Mouse (Mus musculus) kidney, embryonic 15.5 days (tissue): ENCODE data around the gene Gm9736. TPM values are rescaled to one million over a fixed set of nuclear protein-coding genes. Genes with fewer than 3 reads are reported as not detected.
"Not testable (repeated sequence)": the region's sequence is repeated elsewhere in the genome, so short reads cannot be mapped to it uniquely, and the experiment has no call there.

Source experiments
- ATAC-seq: fragments of 200-750 bp; cut with Nextera tagmentation; replicated peaks from 2 replicates; pipeline ENCODE4 v1.8.0; 2017; ENCODE audit warnings: moderate TSS enrichment; ENCODE audit not compliant: low FRiP score
- H3K27ac ChIP-seq: fragments of 300-500 bp; sonication (generic); 2 replicates; pipeline ENCODE4 v1.5.1; 2015; ENCODE audit warnings: mild to moderate bottlenecking, inconsistent platforms
- H3K27me3 ChIP-seq: fragments of 300-500 bp; sonication (generic); 2 replicates; pipeline ENCODE4 v1.6.1; 2015; ENCODE audit warnings: inconsistent platforms
- H3K36me3 ChIP-seq: fragments of 300-500 bp; sonication (generic); 2 replicates; pipeline ENCODE4 v1.6.1; 2015; ENCODE audit warnings: inconsistent platforms
- H3K4me1 ChIP-seq: fragments of 300-500 bp; sonication (generic); 2 replicates; pipeline ENCODE4 v1.6.1; 2015; ENCODE audit warnings: inconsistent platforms
- H3K4me2 ChIP-seq: fragments of 300-500 bp; sonication (generic); 2 replicates; pipeline ENCODE4 v1.6.1; 2015; ENCODE audit warnings: moderate library complexity, mild to moderate bottlenecking, inconsistent platforms
- H3K4me3 ChIP-seq: fragments of 300-500 bp; sonication (generic); replicated peaks from 2 replicates; pipeline ENCODE4 v1.5.1; 2015; ENCODE audit warnings: mild to moderate bottlenecking, inconsistent platforms
- H3K9ac ChIP-seq: fragments of 300-500 bp; sonication (generic); 2 replicates; pipeline ENCODE4 v1.6.1; 2015; ENCODE audit warnings: mild to moderate bottlenecking, inconsistent platforms
- H3K9me3 ChIP-seq: fragments of 300-500 bp; sonication (generic); replicated peaks from 2 replicates; pipeline ENCODE4 v1.6.1; 2016; ENCODE audit warnings: inconsistent platforms
- WGBS: fragments of 180-500 bp; shearing (Covaris S2); methylation state at CpG from one replicate; pipeline ENCODE4 v1.1.7; 2015; ENCODE audit warnings: mixed read lengths; 5-methylcytosine and 5-hydroxymethylcytosine counted together
- polyA plus RNA-seq: library from polyadenylated mRNA; unstranded; fragments of >200 nt; fragmentation: Nextera tagmentation; extraction: Ambion mirVana; gene quantifications from 2 replicates; pipeline ENCODE4 v1.2.1, GENCODE M21; 2015

Gene Gm9736
- polyA plus RNA-seq, 1 experiment from 2014 or later = not detected

- WGBS = 80% methylated on average over 1 of the region's 1 CpGs
- Histone ChIP-seq H3K27ac (no peak within 1 kb of the TSS), H3K27me3 (no peaks in the 10 kb centered on the region), H3K9ac (no peak within 1 kb of the TSS), H3K36me3 (no peaks in the 10 kb centered on the region), H3K4me2 (no peak within 1 kb of the TSS), H3K9me3 (no peaks in the 10 kb centered on the region), H3K4me1 (no peaks in the 10 kb centered on the region), H3K4me3 (no peak within 1 kb of the TSS)
- ATAC-seq = no peak
Observed at GRCm38 (mm10) chr10:77715507-77715906, 35.6 kb downstream of the Gm9736 start, which contains the start of gene Gm10142. Gene Gm10142 (plus strand): TSS chr10:77715807.

GRCm38 (mm10) chr10:77713734-77714133 is 37.4 kb downstream of the Gm9736 start:
- no peak overlapping the region for H3K4me2 ChIP-seq
- ATAC-seq = no peak
- H3K4me3 ChIP-seq = no peak overlapping the region
- H3K36me3 ChIP-seq = no peaks in the 10 kb centered on the region
- H3K9ac ChIP-seq = no peak overlapping the region
- no peaks in the 10 kb centered on the region for H3K9me3 ChIP-seq
- WGBS = 55% methylated on average over 4 of the region's 4 CpGs
- H3K27me3 ChIP-seq = no peaks in the 10 kb centered on the region
- H3K4me1 ChIP-seq = no peaks in the 10 kb centered on the region
- H3K27ac ChIP-seq = no peak overlapping the region

GRCm38 (mm10) chr10:77711157-77711556 is 40.0 kb downstream of the Gm9736 start, which contains the start of gene Gm10024:
Gene Gm10024 (plus strand): TSS chr10:77711457.
- H3K27me3 ChIP-seq, H3K4me1 ChIP-seq, H3K9ac ChIP-seq, H3K36me3 ChIP-seq, ATAC-seq, H3K9me3 ChIP-seq, H3K27ac ChIP-seq, H3K4me2 ChIP-seq, H3K4me3 ChIP-seq: not testable (repeated sequence)

GRCm38 (mm10) chr10:77709831-77710230 is 41.3 kb downstream of the Gm9736 start:
- ATAC-seq = no peak
- H3K27ac ChIP-seq = no peak overlapping the region

GRCm38 (mm10) chr10:77706326-77706725 is 44.8 kb downstream of the Gm9736 start, which contains the start of gene Gm10272:
Gene Gm10272 (plus strand): TSS chr10:77706626.
- no peaks in the 10 kb centered on the region for H3K36me3 ChIP-seq
- no peak within 1 kb of the TSS for H3K4me2 ChIP-seq
- H3K4me1 ChIP-seq = no peaks in the 10 kb centered on the region
- H3K27ac ChIP-seq = no peak within 1 kb of the TSS
- ATAC-seq = no peak
- H3K27me3 ChIP-seq = no peaks in the 10 kb centered on the region
- H3K4me3 ChIP-seq = no peak within 1 kb of the TSS
- peaks cover 13% of the 10 kb centered on the region for H3K9me3 ChIP-seq
- WGBS = 84% methylated on average over 1 of the region's 1 CpGs
- no peak within 1 kb of the TSS for H3K9ac ChIP-seq

More at GRCm38 (mm10) chr10:77709831-77710230, 41.3 kb downstream of the Gm9736 start:
- Histone ChIP-seq H3K36me3 (no peaks in the 10 kb centered on the region), H3K27me3 (no peaks in the 10 kb centered on the region), H3K9me3 (peaks cover 8% of the 10 kb centered on the region; the same call in 1 of the 2 replicates), H3K4me3 (no peak overlapping the region), H3K4me2 (no peak overlapping the region), H3K9ac (no peak overlapping the region), H3K4me1 (no peaks in the 10 kb centered on the region)
- WGBS = 77% methylated on average over 3 of the region's 3 CpGs

Other genes starting within 250 kb of the Gm9736 start
- 34.3 and 37.2 TPM in 2 replicates for gene Fam207a, start 235.6 kb downstream of the Gm9736 start, polyA plus RNA-seq
- 2.1 and 2.3 TPM in 2 replicates for gene Itgb2, start 221.1 kb downstream of the Gm9736 start, polyA plus RNA-seq
- 149 and 152 TPM in 2 replicates for gene Pttg1ip, start 169.6 kb downstream of the Gm9736 start, polyA plus RNA-seq
- 332 TPM in 2 replicates for gene Sumo3, start 145.3 kb downstream of the Gm9736 start, polyA plus RNA-seq
- 3.6 and 6.3 TPM in 2 replicates for gene Gm49325, start 145.2 kb downstream of the Gm9736 start, polyA plus RNA-seq
- gene Ube2g2, start 129.1 kb downstream of the Gm9736 start, polyA plus RNA-seq = 71.9 and 72.0 TPM in 2 replicates
- 0.50 and 0.90 TPM in 2 replicates for gene Tspear, start 64.8 kb downstream of the Gm9736 start, polyA plus RNA-seq
- gene Gm19402, start 60.6 kb downstream of the Gm9736 start, polyA plus RNA-seq = not detected in 2 replicates
- gene Gm9508, start 54.1 kb downstream of the Gm9736 start, polyA plus RNA-seq = not detected in 2 replicates
- not detected in 2 replicates for gene Gm10272, start 44.7 kb downstream of the Gm9736 start, polyA plus RNA-seq
- not detected in 2 replicates for gene Gm10024, start 39.9 kb downstream of the Gm9736 start, polyA plus RNA-seq
- not detected in 2 replicates for gene Gm10142, start 35.5 kb downstream of the Gm9736 start, polyA plus RNA-seq
- not detected in 2 replicates for gene Krtap12-1, start 30.8 kb downstream of the Gm9736 start, polyA plus RNA-seq
- gene Gm10100, start 24.9 kb downstream of the Gm9736 start, polyA plus RNA-seq = not detected in 2 replicates
- gene Gm18596, start 8.7 kb downstream of the Gm9736 start, polyA plus RNA-seq = not detected in 2 replicates
- gene Gm3233, start 8.3 kb upstream of the Gm9736 start, polyA plus RNA-seq = not detected in 2 replicates
- gene Gm3238, start 20.0 kb upstream of the Gm9736 start, polyA plus RNA-seq = not detected in 2 replicates
- gene Gm7138, start 25.6 kb upstream of the Gm9736 start, polyA plus RNA-seq = not detected in 2 replicates
- not detected in 2 replicates for gene Gm3250, start 31.2 kb upstream of the Gm9736 start, polyA plus RNA-seq
- not detected in 2 replicates for gene Gm7137, start 36.8 kb upstream of the Gm9736 start, polyA plus RNA-seq
- gene Gm9639, start 43.7 kb upstream of the Gm9736 start, polyA plus RNA-seq = not detected in 2 replicates
- gene Gm19668, start 47.8 kb upstream of the Gm9736 start, polyA plus RNA-seq = not detected in 2 replicates
- not detected in 2 replicates for gene Gm9507, start 60.5 kb upstream of the Gm9736 start, polyA plus RNA-seq
- not detected in 2 replicates for gene Gm2696, start 63.3 kb upstream of the Gm9736 start, polyA plus RNA-seq
- not detected in 2 replicates for gene Krtap10-4, start 75.7 kb upstream of the Gm9736 start, polyA plus RNA-seq
- not detected in 2 replicates for gene Krtap10-10, start 84.6 kb upstream of the Gm9736 start, polyA plus RNA-seq
- gene Gm36176, start 95.4 kb upstream of the Gm9736 start, polyA plus RNA-seq = not detected in 2 replicates
- not detected in 2 replicates for gene Gm10318, start 101.5 kb upstream of the Gm9736 start, polyA plus RNA-seq
- not detected in 2 replicates for gene Gm3285, start 110.6 kb upstream of the Gm9736 start, polyA plus RNA-seq
- 3.8 and 4.8 TPM in 2 replicates for gene Lrrc3, start 151.2 kb upstream of the Gm9736 start, polyA plus RNA-seq
- gene Trpm2, start 219.2 kb upstream of the Gm9736 start, polyA plus RNA-seq = 0.32 and 0.97 TPM in 2 replicates
- gene 1810043G02Rik, start 227.2 kb upstream of the Gm9736 start, polyA plus RNA-seq = 29.5 and 32.1 TPM in 2 replicates